Comparison of ENCODE assay signal across 7 mouse cellular contexts in the genomic region with DNA sequence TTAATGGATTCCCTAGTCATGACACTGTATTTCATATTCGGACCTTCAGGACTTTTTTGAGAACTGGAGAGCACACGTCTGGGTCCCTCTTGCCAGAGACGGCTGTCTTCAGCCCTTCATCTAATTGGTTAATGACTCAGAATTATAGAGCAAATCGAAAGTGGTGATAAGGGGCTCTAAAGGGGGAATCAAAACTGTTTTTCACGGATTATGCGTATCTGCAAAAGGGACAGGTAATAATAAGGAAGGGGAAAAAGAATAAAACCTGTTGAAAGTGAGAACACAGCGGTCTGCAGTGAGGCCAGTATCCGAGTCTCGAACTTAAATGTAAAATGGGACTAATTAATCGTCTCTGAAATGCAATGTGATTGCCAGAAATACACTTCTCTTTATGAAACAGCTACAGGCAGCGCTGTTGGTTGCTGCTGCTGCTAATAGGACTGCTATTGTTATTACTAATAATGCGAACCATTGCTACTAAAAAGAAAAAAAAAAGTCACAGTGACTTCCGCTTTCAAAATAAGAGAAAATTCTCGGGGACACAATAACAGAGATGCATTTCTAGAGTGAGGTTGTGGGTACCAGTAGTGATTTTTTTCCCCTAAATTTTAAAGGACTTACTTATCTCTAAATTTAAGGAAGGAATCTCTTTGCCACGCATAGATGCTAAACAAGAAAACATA. TPM values are rescaled to one million over a fixed set of nuclear protein-coding genes. Genes with fewer than 3 reads are reported as not detected.
A peak's percentile ranks its signal among the peaks of the same experiment; 100 is the strongest.
DNase-seq lines count a peak whose midpoint lies in the region; ATAC-seq and TF ChIP-seq lines count a peak whose summit lies in the region.

No protein-coding gene starts in this region.

- no peak for DNase-seq in spleen, adult 2 months (ENCODE audit: low read depth in 1 of 2, low spot score in 2 of 2)
- DNase-seq in spleen, postnatal 4 days (ENCODE audit: low spot score in 2 of 2), result no peak
- no peak for DNase-seq in liver, embryonic 11.5 days (ENCODE audit: low spot score)
- no peak for DNase-seq in stomach, postnatal 0 days (ENCODE audit: low spot score)
- DNase-seq in left cerebral cortex, postnatal 14 days (ENCODE audit: low spot score in 2 of 2), result no peak
- no peak for DNase-seq in adrenal gland, postnatal 25 days

- H3K36me3 ChIP-seq in spleen, adult 2 months (ENCODE audit: control insufficient read depth, insufficient read depth, low read length), result no peaks in the 10 kb centered on the region
- no peaks in the 10 kb centered on the region for H3K36me3 ChIP-seq in forebrain, embryonic 12.5 days (replicated peaks)
- H3K36me3 ChIP-seq in liver, embryonic 11.5 days (ENCODE audit: control insufficient read depth, insufficient read depth, low read length), result no peaks in the 10 kb centered on the region
- no peaks in the 10 kb centered on the region for H3K36me3 ChIP-seq in stomach, postnatal 0 days (ENCODE audit: control insufficient read depth, insufficient read depth, low read length)

- peak overlapping the region; percentile 58; the same call in 1 of the 2 replicates for H3K4me3 ChIP-seq in spleen, adult 2 months (ENCODE audit: extremely low read depth, insufficient read depth, insufficient read length)
- peak overlapping the region; percentile 73 for H3K4me3 ChIP-seq in forebrain, embryonic 12.5 days (replicated peaks)
- H3K4me3 ChIP-seq in liver, embryonic 11.5 days (ENCODE audit: low read depth, low read length), result peak overlapping the region; percentile 74
- peak overlapping the region; percentile 69 for H3K4me3 ChIP-seq in stomach, postnatal 0 days (ENCODE audit: low read depth, low read length)

- 5% methylated on average over 15 of the region's 15 CpGs for WGBS in spleen, adult 2 months
- WGBS in forebrain, embryonic 12.5 days, result 7% methylated on average over 15 of the region's 15 CpGs
- WGBS in liver, embryonic 11.5 days, result 19% methylated on average over 15 of the region's 15 CpGs
- 11% methylated on average over 15 of the region's 15 CpGs for WGBS in stomach, postnatal 0 days

- 0 out of 2 replicates have a peak overlapping the region, but pooled peaks have one; percentile 68 for H3K9ac ChIP-seq in forebrain, embryonic 12.5 days
- H3K9ac ChIP-seq in liver, embryonic 11.5 days (ENCODE audit: low read depth, low read length), result no peak overlapping the region
- no peak overlapping the region; the same call in 1 of the 2 replicates for H3K9ac ChIP-seq in stomach, postnatal 0 days (ENCODE audit: low read length)

- TF ChIP-seq CTCF in spleen, adult 2 months (IDR thresholded peaks at IDR 0.05; ENCODE audit: extremely low read depth, insufficient read depth, insufficient read length, insufficient replicate concordance), result no peak
- TF ChIP-seq CTCF in stomach, postnatal 0 days (IDR thresholded peaks at IDR 0.05; ENCODE audit: low read depth), result no peak

- TF ChIP-seq POLR2A in spleen, adult 2 months (IDR thresholded peaks at IDR 0.05; ENCODE audit: low read depth, low read length), result no peak

- intact Hi-C loops in left cerebral cortex, postnatal 14 days (cut with DNase I), result no loop called here

- no peak overlapping the region for H3K27ac ChIP-seq in spleen, adult 2 months (ENCODE audit: insufficient read depth, low read length)
- no peak overlapping the region for H3K27ac ChIP-seq in forebrain, embryonic 12.5 days
- H3K27ac ChIP-seq in liver, embryonic 11.5 days (ENCODE audit: low read depth, low read length), result no peak overlapping the region
- no peak overlapping the region for H3K27ac ChIP-seq in stomach, postnatal 0 days (replicated peaks)

- H3K4me2 ChIP-seq in forebrain, embryonic 12.5 days, result peak overlapping the region; percentile 79
- H3K4me2 ChIP-seq in liver, embryonic 11.5 days, result peak overlapping the region; percentile 86
- H3K4me2 ChIP-seq in stomach, postnatal 0 days (replicated peaks; ENCODE audit: low read depth), result peak overlapping the region; percentile 94

- TF ChIP-seq EP300 in stomach, postnatal 0 days (optimal IDR thresholded peaks at IDR 0.05), result no peak

- peak; percentile 12; the same call in 1 of the 2 replicates for ATAC-seq in forebrain, embryonic 12.5 days (ENCODE audit: low FRiP score)
- ATAC-seq in liver, embryonic 11.5 days (replicated peaks; ENCODE audit: low FRiP score), result no peak
- no peak for ATAC-seq in stomach, postnatal 0 days (ENCODE audit: low FRiP score, low TSS enrichment)

- H3K27me3 ChIP-seq in spleen, adult 2 months (ENCODE audit: control insufficient read depth, insufficient read depth, low read length), result no peaks in the 10 kb centered on the region
- no peaks in the 10 kb centered on the region for H3K27me3 ChIP-seq in forebrain, embryonic 12.5 days
- peaks cover 3% of the 10 kb centered on the region; the same call in 1 of the 2 replicates for H3K27me3 ChIP-seq in liver, embryonic 11.5 days (replicated peaks; ENCODE audit: control insufficient read depth, insufficient read depth, low read length)
- no peaks in the 10 kb centered on the region for H3K27me3 ChIP-seq in stomach, postnatal 0 days (ENCODE audit: control insufficient read depth, insufficient read depth, low read length)

- no peaks in the 10 kb centered on the region for H3K9me3 ChIP-seq in forebrain, embryonic 12.5 days
- no peaks in the 10 kb centered on the region for H3K9me3 ChIP-seq in liver, embryonic 11.5 days (ENCODE audit: control insufficient read depth, low read length)
- no peaks in the 10 kb centered on the region for H3K9me3 ChIP-seq in stomach, postnatal 0 days (ENCODE audit: control insufficient read depth, low read length)

- no peaks in the 10 kb centered on the region for H3K4me1 ChIP-seq in spleen, adult 2 months (ENCODE audit: control insufficient read depth, insufficient read depth, insufficient read length)
- peaks cover 5% of the 10 kb centered on the region for H3K4me1 ChIP-seq in forebrain, embryonic 12.5 days
- H3K4me1 ChIP-seq in liver, embryonic 11.5 days (replicated peaks; ENCODE audit: control insufficient read depth, insufficient read depth, low read length), result no peaks in the 10 kb centered on the region
- H3K4me1 ChIP-seq in stomach, postnatal 0 days (replicated peaks; ENCODE audit: control insufficient read depth, insufficient read depth), result no peaks in the 10 kb centered on the region

RNA-seq across cellular contexts. Expression of a gene that starts 1.0 kb away (rescaled TPM):
- polyA plus RNA-seq in spleen, adult 2 months (2012; rRNA removed), result 0.05 and 0.06 TPM in 2 replicates
- 0.92 and 1.0 TPM in 2 replicates for polyA plus RNA-seq in forebrain, embryonic 12.5 days (2016; fragmentation: Nextera tagmentation; extraction: Ambion mirVana)
- 0.06 and 0.12 TPM in 2 replicates for polyA plus RNA-seq in liver, embryonic 11.5 days (2014; fragmentation: Nextera tagmentation; extraction: Ambion mirVana)
- 0.44 and 0.63 TPM in 2 replicates for polyA plus RNA-seq in stomach, postnatal 0 days (2015; fragmentation: Nextera tagmentation; extraction: Ambion mirVana)
- 1 to 10 TPM; 4.9 to 6.8 TPM for total RNA-seq in left cerebral cortex, postnatal 14 days (2021)
- total RNA-seq in adrenal gland, postnatal 25 days (2021), result 0.95 and 2.8 TPM in 2 replicates

RNA-seq across cellular contexts. Expression of a gene that starts 7.8 kb away (rescaled TPM):
- not detected in 2 replicates for polyA plus RNA-seq in spleen, adult 2 months (2012; rRNA removed)
- not detected in 2 replicates for polyA plus RNA-seq in forebrain, embryonic 12.5 days (2016; fragmentation: Nextera tagmentation; extraction: Ambion mirVana)
- not detected in 2 replicates for polyA plus RNA-seq in liver, embryonic 11.5 days (2014; fragmentation: Nextera tagmentation; extraction: Ambion mirVana)
- not detected in 2 replicates for polyA plus RNA-seq in stomach, postnatal 0 days (2015; fragmentation: Nextera tagmentation; extraction: Ambion mirVana)
- not detected for total RNA-seq in left cerebral cortex, postnatal 14 days (2021)
- not detected in 2 replicates for total RNA-seq in adrenal gland, postnatal 25 days (2021)
